Mouse (Mus musculus) thymus, adult 2 months (tissue): ENCODE measurements around the gene Arl8b. TPM values are rescaled to one million over a fixed set of nuclear protein-coding genes. Genes with fewer than 3 reads are reported as not detected.

ENCODE experiments used
- DNase-seq: peaks from one replicate; pipeline ENCODE4 v3.0.0; 2021
- H3K27ac ChIP-seq: fragments of 200-500 bp; 2 replicates; pipeline ENCODE4 v1.5.1; 2012; ENCODE audit warnings: low read length, control low read depth; ENCODE audit not compliant: control insufficient read depth, insufficient read depth
- H3K27me3 ChIP-seq: fragments of 200-500 bp; 2 replicates; pipeline ENCODE4 v1.6.1; 2012; ENCODE audit warnings: mild to moderate bottlenecking, low read length, moderate library complexity, mixed read lengths; ENCODE audit not compliant: control insufficient read depth, insufficient read depth
- H3K36me3 ChIP-seq: fragments of 200-500 bp; 2 replicates; pipeline ENCODE4 v1.6.1; 2012; ENCODE audit warnings: mild to moderate bottlenecking, low read length, moderate library complexity; ENCODE audit not compliant: control insufficient read depth, insufficient read depth
- H3K4me1 ChIP-seq: fragments of 200-500 bp; replicated peaks from 2 replicates; pipeline ENCODE4 v1.6.1; 2012; ENCODE audit warnings: low read length; ENCODE audit not compliant: control insufficient read depth, insufficient read depth
- H3K4me3 ChIP-seq: fragments of 200-500 bp; 2 replicates; pipeline ENCODE4 v1.5.1; 2012; ENCODE audit warnings: mild to moderate bottlenecking, low read length, control low read depth, moderate library complexity; ENCODE audit not compliant: control insufficient read depth, insufficient read depth
- CTCF ChIP-seq: fragments of 200-500 bp; IDR thresholded peaks from 2 replicates; pipeline ENCODE4 v1.5.1; 2012; ENCODE audit warnings: mild to moderate bottlenecking, control low read depth, low read length, moderate library complexity, borderline replicate concordance; ENCODE audit not compliant: control insufficient read depth, poor library complexity, insufficient read depth; ENCODE audit errors: extremely low read depth
- POLR2A ChIP-seq: fragments of 200-500 bp; IDR thresholded peaks from 2 replicates; pipeline ENCODE4 v1.6.1; 2012; ENCODE audit warnings: mild to moderate bottlenecking, low read length, control low read depth, moderate library complexity; ENCODE audit not compliant: control insufficient read depth, poor library complexity, insufficient read depth; ENCODE audit errors: extremely low read depth
- WGBS: fragments of 180-500 bp; shearing (Covaris S2); methylation state at CpG from one replicate; pipeline ENCODE4 v1.1.7; 2018; 5-methylcytosine and 5-hydroxymethylcytosine counted together
- polyA plus RNA-seq: library from polyadenylated mRNA; depleted of rRNA; stranded (reverse); fragments of >200 nt; gene quantifications from 2 replicates; pipeline ENCODE4 v1.2.3, GENCODE M21; 2012; rRNA removed

Gene Arl8b
- 22.1 and 22.3 TPM in 2 replicates for polyA plus RNA-seq

GRCm38 (mm10) chr6:108782526-108783183 is at the start of gene Arl8b:
Gene Arl8b, plus strand, starts transcription at chr6:108783099.
- 11% methylated on average over 36 of the region's 36 CpGs for WGBS
- DNase-seq, result peak; percentile 97
- peak within 1 kb of the TSS; percentile 97 for H3K4me3 ChIP-seq
- H3K27me3 ChIP-seq, result no peaks in the 10 kb centered on the region
- no peaks in the 10 kb centered on the region for H3K36me3 ChIP-seq
- H3K27ac ChIP-seq, result no peak within 1 kb of the TSS
- peaks cover 8% of the 10 kb centered on the region for H3K4me1 ChIP-seq
- TF ChIP-seq CTCF (peak; percentile 90), POLR2A (peak; percentile 56; the same call in 1 of the 2 replicates)

GRCm38 (mm10) chr6:108735910-108736750 is 46.8 kb upstream of the Arl8b start:
- TF ChIP-seq POLR2A (no peak), CTCF (no peak)
- Histone ChIP-seq H3K36me3 (no peaks in the 10 kb centered on the region), H3K27me3 (no peaks in the 10 kb centered on the region), H3K4me3 (no peak overlapping the region), H3K27ac (no peak overlapping the region), H3K4me1 (no peaks in the 10 kb centered on the region)
- peak; percentile 72 for DNase-seq
- WGBS, result 52% methylated on average over 9 of the region's 9 CpGs

- WGBS, result 90% methylated on average over 9 of the region's 9 CpGs
- Histone ChIP-seq H3K27me3 (no peaks in the 10 kb centered on the region), H3K36me3 (no peaks in the 10 kb centered on the region), H3K4me3 (no peak overlapping the region), H3K4me1 (no peaks in the 10 kb centered on the region), H3K27ac (no peak overlapping the region)
- no peak for TF ChIP-seq CTCF
- no peak for TF ChIP-seq POLR2A
- DNase-seq, result no peak
Observed at GRCm38 (mm10) chr6:108738463-108739203, 44.3 kb upstream of the Arl8b start.

DNA sequence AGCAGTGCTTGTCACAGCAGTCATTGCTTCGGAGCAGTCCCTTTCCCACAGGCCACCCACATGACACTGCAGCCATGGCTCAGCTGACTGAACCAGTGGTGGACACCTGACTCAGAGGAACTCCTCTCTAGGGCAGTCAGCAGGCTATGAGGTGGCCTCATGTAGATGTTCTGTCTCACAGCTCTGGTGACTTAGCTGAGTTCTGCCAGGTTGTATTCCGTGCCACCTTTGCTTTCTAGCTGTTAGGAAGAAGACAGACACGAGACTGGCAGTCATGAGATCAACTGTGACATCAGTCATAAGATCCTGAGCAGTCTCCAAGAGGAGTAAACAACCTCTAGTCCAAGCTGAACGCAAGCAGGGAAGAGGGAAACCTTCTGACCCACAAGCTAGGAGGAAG is 42.3 kb upstream of the Arl8b start:
- no peaks in the 10 kb centered on the region for H3K27me3 ChIP-seq
- no peak for TF ChIP-seq CTCF
- no peak for TF ChIP-seq POLR2A
- 88% methylated on average over 4 of the region's 4 CpGs for WGBS
- H3K4me3 ChIP-seq, result no peak overlapping the region
- no peak overlapping the region for H3K27ac ChIP-seq
- DNase-seq, result no peak
- H3K4me1 ChIP-seq, result no peaks in the 10 kb centered on the region
- no peaks in the 10 kb centered on the region for H3K36me3 ChIP-seq

GRCm38 (mm10) chr6:108743730-108744129 is 39.2 kb upstream of the Arl8b start:
- Histone ChIP-seq H3K4me3 (no peak overlapping the region), H3K27me3 (no peaks in the 10 kb centered on the region), H3K4me1 (peaks cover under 1% of the 10 kb centered on the region; the same call in 1 of the 2 replicates), H3K27ac (no peak overlapping the region), H3K36me3 (no peaks in the 10 kb centered on the region)
- WGBS, result 95% methylated on average over 5 of the region's 5 CpGs
- no peak for TF ChIP-seq POLR2A
- no peak for TF ChIP-seq CTCF
- no peak for DNase-seq

DNA sequence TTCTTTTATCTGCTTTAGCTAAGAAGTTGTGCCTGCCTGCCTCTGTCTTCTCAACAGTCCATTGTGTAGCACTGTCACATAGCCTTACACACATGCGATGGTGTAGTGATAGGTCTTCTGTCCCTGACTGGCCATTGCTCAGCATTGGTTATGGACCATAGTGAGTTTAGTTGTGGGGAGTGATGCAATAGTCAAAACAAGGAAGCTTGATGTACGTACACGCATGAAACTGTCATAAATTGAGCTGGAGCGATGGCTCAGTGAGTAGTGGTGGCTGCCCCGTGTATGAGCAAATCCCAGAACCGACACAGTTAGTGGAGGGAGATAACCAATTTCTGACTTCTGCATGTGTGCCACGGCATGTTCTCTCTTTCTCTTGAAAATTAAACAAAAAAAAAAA is 31.6 kb upstream of the Arl8b start:
- Histone ChIP-seq H3K4me3 (no peak overlapping the region), H3K27me3 (no peaks in the 10 kb centered on the region), H3K27ac (no peak overlapping the region), H3K4me1 (peaks cover 9% of the 10 kb centered on the region), H3K36me3 (no peaks in the 10 kb centered on the region)
- no peak for DNase-seq
- WGBS, result 94% methylated on average over 7 of the region's 7 CpGs
- TF ChIP-seq CTCF, result no peak
- no peak for TF ChIP-seq POLR2A
